Comparison of ENCODE assay signal across 20 mouse cellular contexts in the genomic region with DNA sequence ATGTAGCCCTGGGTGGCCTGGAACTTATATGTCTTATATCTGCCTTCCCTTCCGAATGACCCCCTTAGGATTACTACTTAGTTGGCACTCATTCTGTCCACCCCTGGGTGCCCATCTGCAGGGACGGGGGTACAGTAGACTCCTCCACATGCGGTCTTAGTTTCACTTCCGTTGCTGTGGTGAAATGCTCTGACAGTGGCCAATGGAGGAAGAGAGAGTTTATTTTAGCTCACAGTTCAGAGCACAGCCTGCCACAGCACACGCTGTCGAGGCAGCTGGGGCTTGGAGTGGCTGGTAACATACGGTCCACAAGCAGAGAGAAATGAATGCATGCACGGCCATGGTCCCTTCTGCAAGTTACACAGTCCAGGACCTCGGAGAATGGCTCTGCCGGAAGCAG.
"Had no signal": no experiment of that assay in that cellular context is flagged by ENCODE, and none has a peak within 500 bp of the region (broad histone marks: within the 10 kb centered on the region; RNA-seq: fewer than 3 reads in every experiment).

No protein-coding gene starts in this region.

- H3K36me3 ChIP-seq: limb, embryonic 10.5 days; limb, embryonic 13.5 days; liver, embryonic 12.5 days; liver, embryonic 15.5 days; lung, embryonic 15.5 days; midbrain, embryonic 10.5 days; midbrain, embryonic 13.5 days; neural tube, embryonic 12.5 days; neural tube, embryonic 15.5 days; stomach, embryonic 15.5 days had no signal

- H3K9me3 ChIP-seq: limb, embryonic 10.5 days; limb, embryonic 13.5 days; liver, embryonic 12.5 days; liver, embryonic 15.5 days; lung, embryonic 15.5 days; midbrain, embryonic 10.5 days; midbrain, embryonic 13.5 days; neural tube, embryonic 12.5 days; neural tube, embryonic 15.5 days; stomach, embryonic 15.5 days had no signal

- H3K4me3 ChIP-seq: layer of hippocampus, adult 2 months; limb, embryonic 10.5 days; limb, embryonic 13.5 days; liver, embryonic 12.5 days; liver, embryonic 15.5 days; lung, embryonic 15.5 days; megakaryocyte, embryonic 14.5 days; midbrain, embryonic 10.5 days; midbrain, embryonic 13.5 days; neural tube, embryonic 12.5 days; neural tube, embryonic 15.5 days; stomach, embryonic 15.5 days had no signal

- DNase-seq: kidney, adult 18-20 months; kidney, adult 9 months; layer of hippocampus, adult 9-11 months; liver; lung, adult 18-20 months; lung, postnatal 10 days; lung, postnatal 36 days; thymus, postnatal 25 days had no signal

- H3K27ac ChIP-seq: layer of hippocampus, adult 2 months; limb, embryonic 10.5 days; limb, embryonic 13.5 days; liver, embryonic 12.5 days; liver, embryonic 15.5 days; lung, embryonic 15.5 days; midbrain, embryonic 10.5 days; midbrain, embryonic 13.5 days; neural tube, embryonic 12.5 days; neural tube, embryonic 15.5 days; stomach, embryonic 15.5 days had no signal

- H3K9ac ChIP-seq: limb, embryonic 13.5 days; liver, embryonic 12.5 days; liver, embryonic 15.5 days; lung, embryonic 15.5 days; midbrain, embryonic 13.5 days; neural tube, embryonic 12.5 days; neural tube, embryonic 15.5 days; stomach, embryonic 15.5 days had no signal

- ATAC-seq: liver, embryonic 12.5 days; midbrain, embryonic 13.5 days had no signal

- H3K4me1 ChIP-seq: lung, embryonic 15.5 days; neural tube, embryonic 12.5 days had no signal

- H3K4me2 ChIP-seq: limb, embryonic 13.5 days; liver, embryonic 12.5 days; liver, embryonic 15.5 days; lung, embryonic 15.5 days; midbrain, embryonic 13.5 days; neural tube, embryonic 12.5 days; neural tube, embryonic 15.5 days; stomach, embryonic 15.5 days had no signal

- H3K27me3 ChIP-seq: limb, embryonic 13.5 days; liver, embryonic 12.5 days; liver, embryonic 15.5 days; midbrain, embryonic 13.5 days; neural tube, embryonic 12.5 days; neural tube, embryonic 15.5 days; stomach, embryonic 15.5 days had no signal
